Mouse (Mus musculus) lung, postnatal 25 days (tissue): ENCODE measurements at regions not wholly inside any gene's neighbourhood (a gene's known extent, or its start where the extent isn't known, plus 50 kb on each side); places are given as distances from the start of the nearest gene placed in this dataset.

Source experiments
- DNase-seq: peaks from one replicate; pipeline ENCODE4 v3.0.0; 2022; ENCODE audit warnings: low spot score

GRCm38 (mm10) chr5:126967076-126967475 is 274.5 kb upstream of the Tmem132c start:
- no peak for DNase-seq

- DNase-seq = no peak
Measured at GRCm38 (mm10) chr5:126969373-126969772, 272.2 kb upstream of the Tmem132c start.

GRCm38 (mm10) chr5:126971284-126971683 is 270.3 kb upstream of the Tmem132c start:
- no peak for DNase-seq

- no peak for DNase-seq
Measured at GRCm38 (mm10) chr5:126971981-126972380, 269.6 kb upstream of the Tmem132c start.

- DNase-seq = no peak
Measured at GRCm38 (mm10) chr5:126973425-126973824, 268.2 kb upstream of the Tmem132c start.

- no peak for DNase-seq
Measured at GRCm38 (mm10) chr5:126974565-126974964, 267.0 kb upstream of the Tmem132c start.

GRCm38 (mm10) chr5:126995577-126995976 is 246.0 kb upstream of the Tmem132c start:
- no peak for DNase-seq

GRCm38 (mm10) chr5:127014166-127014565 is 227.4 kb upstream of the Tmem132c start:
- no peak for DNase-seq

GRCm38 (mm10) chr5:127016467-127017060 is 225.0 kb upstream of the Tmem132c start:
- no peak for DNase-seq

- no peak for DNase-seq
Measured at GRCm38 (mm10) chr5:127017971-127018370, 223.6 kb upstream of the Tmem132c start.

- DNase-seq = no peak
Measured at GRCm38 (mm10) chr5:127036472-127036871, 205.1 kb upstream of the Tmem132c start.

- DNase-seq = no peak
Measured at GRCm38 (mm10) chr5:127057770-127058169, 183.8 kb upstream of the Tmem132c start.

- DNase-seq = no peak
Measured at GRCm38 (mm10) chr5:127074327-127074726, 167.3 kb upstream of the Tmem132c start.
